Mouse (Mus musculus): Measurements from ENCODE around the gene Ralgapa1. TPM values are rescaled to one million over a fixed set of nuclear protein-coding genes. Genes with fewer than 3 reads are reported as not detected.
"Not testable (repeated sequence)": the region's sequence is repeated elsewhere in the genome, so short reads cannot be mapped to it uniquely, and the experiment has no call there.

The Ralgapa1 gene
- polyA plus RNA-seq, 1 experiment: 6.6 TPM

DNA sequence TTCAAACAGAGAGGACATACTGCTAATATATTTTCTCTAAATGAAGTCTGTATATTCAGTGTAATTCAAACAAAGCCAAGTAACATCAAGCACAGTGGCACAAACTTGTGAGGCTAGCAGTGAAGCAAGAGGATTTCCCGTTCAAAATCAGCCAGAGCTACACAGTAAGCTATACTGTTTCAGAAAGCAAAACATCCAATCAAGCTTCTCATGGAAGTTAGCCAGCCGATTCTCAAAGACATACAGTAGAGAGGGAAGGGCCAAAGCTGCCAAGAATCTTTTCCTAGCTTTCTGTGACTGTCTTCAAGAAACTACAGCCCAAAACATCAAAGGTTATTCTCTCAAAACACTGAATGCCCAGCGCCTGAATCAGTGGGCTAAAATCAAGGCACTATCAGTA lies 15.9 kb downstream of the Ralgapa1 start:
- TF ChIP-seq GATA1 (IDR thresholded peaks at IDR 0.05; ENCODE audit: borderline replicate concordance, low read length) (no peak), FLI1 (IDR thresholded peaks at IDR 0.05; ENCODE audit: low read length) (no peak)
- H3K9me3 ChIP-seq: no peaks in the 10 kb centered on the region
- no peak overlapping the region for H3K4me3 ChIP-seq (replicated peaks)
- no peaks in the 10 kb centered on the region for H3K36me3 ChIP-seq (replicated peaks; ENCODE audit: low read length)
- no peaks in the 10 kb centered on the region for H3K27me3 ChIP-seq (replicated peaks)
- H3K4me1 ChIP-seq: peaks cover 17% of the 10 kb centered on the region

DNA sequence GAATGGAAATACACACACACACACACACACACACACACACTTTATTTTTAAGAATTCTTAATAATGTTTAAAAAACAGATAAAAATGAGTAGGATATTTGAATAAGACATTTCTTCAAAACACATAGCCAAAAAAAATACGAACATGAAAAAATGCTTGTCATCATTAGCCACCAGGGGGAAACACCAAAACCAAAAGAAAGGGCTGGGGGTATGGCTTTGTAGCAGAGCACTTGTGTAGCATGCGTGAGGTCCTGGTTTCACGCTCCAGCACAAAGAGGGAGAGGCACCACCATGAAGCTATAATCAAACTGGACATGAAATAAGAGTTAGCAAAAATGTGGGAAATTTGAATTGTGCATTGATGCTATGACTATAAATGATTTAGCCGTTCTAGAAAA lies 19.8 kb downstream of the Ralgapa1 start:
- no peaks in the 10 kb centered on the region for H3K27me3 ChIP-seq (replicated peaks)
- no peaks in the 10 kb centered on the region for H3K9me3 ChIP-seq
- no peak overlapping the region for H3K4me3 ChIP-seq (replicated peaks)
- TF ChIP-seq FLI1 (IDR thresholded peaks at IDR 0.05; ENCODE audit: low read length): no peak
- TF ChIP-seq GATA1 (IDR thresholded peaks at IDR 0.05; ENCODE audit: borderline replicate concordance, low read length): no peak
- H3K36me3 ChIP-seq (replicated peaks; ENCODE audit: low read length): peaks cover 10% of the 10 kb centered on the region
- peaks cover 35% of the 10 kb centered on the region for H3K4me1 ChIP-seq

DNA sequence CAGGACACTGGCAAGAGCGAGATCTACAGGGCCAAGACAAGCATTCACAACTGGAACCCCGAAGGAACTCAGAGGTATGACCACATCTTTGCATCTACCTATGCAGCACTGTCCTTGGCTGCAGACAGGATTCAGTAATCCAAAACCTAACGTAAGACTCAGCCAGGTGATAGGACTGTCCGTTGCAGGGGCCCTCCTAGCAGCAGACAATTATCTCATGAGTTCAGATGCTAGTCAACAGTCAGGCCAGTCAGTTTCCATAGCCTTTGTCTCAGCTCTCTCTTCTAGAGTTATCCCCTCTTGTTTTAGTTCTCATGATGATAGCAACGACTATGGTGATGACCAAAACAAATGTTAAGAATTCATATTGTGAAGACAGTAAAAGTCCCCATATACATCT lies 20.8 kb downstream of the Ralgapa1 start:
- Histone ChIP-seq H3K27me3 (replicated peaks) (no peaks in the 10 kb centered on the region), H3K36me3 (replicated peaks; ENCODE audit: low read length) (peaks cover 10% of the 10 kb centered on the region), H3K4me1 (peaks cover 33% of the 10 kb centered on the region), H3K9me3 (no peaks in the 10 kb centered on the region), H3K4me3 (replicated peaks) (no peak overlapping the region)
- TF ChIP-seq FLI1 (IDR thresholded peaks at IDR 0.05; ENCODE audit: low read length): no peak
- TF ChIP-seq GATA1 (IDR thresholded peaks at IDR 0.05; ENCODE audit: borderline replicate concordance, low read length): no peak

- H3K36me3 ChIP-seq (replicated peaks; ENCODE audit: low read length): peaks cover 16% of the 10 kb centered on the region
- no peaks in the 10 kb centered on the region for H3K9me3 ChIP-seq
- H3K27me3 ChIP-seq (replicated peaks): no peaks in the 10 kb centered on the region
- H3K4me3 ChIP-seq (replicated peaks): no peak overlapping the region
- peaks cover 33% of the 10 kb centered on the region for H3K4me1 ChIP-seq
- TF ChIP-seq FLI1 (IDR thresholded peaks at IDR 0.05; ENCODE audit: low read length) (no peak), GATA1 (IDR thresholded peaks at IDR 0.05; ENCODE audit: borderline replicate concordance, low read length) (no peak)
Observed at GRCm38 (mm10) chr12:55798745-55799144, 22.2 kb downstream of the Ralgapa1 start.

DNA sequence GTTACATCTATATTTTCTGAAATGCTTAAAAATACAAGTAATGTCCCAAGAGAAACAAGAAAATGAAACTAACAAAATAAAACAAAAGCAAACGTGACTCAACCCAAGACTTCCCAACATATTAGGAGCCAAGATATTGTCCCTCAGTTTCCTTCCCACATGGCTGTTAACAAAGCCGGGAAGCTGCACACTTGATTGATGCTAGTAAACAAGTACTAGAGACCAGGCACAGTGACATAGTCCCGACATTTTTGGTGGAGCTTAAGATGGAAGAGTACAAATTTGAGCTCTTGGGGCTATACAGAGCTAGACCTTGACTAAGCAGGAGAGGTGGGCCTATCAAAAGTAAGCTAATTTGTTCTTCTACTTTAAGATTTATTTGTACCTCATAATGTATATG lies 23.9 kb downstream of the Ralgapa1 start:
- Histone ChIP-seq H3K36me3 (replicated peaks; ENCODE audit: low read length) (peaks cover 22% of the 10 kb centered on the region), H3K4me3 (replicated peaks) (no peak overlapping the region), H3K4me1 (peaks cover 33% of the 10 kb centered on the region), H3K9me3 (no peaks in the 10 kb centered on the region), H3K27me3 (replicated peaks) (no peaks in the 10 kb centered on the region)
- TF ChIP-seq FLI1 (IDR thresholded peaks at IDR 0.05; ENCODE audit: low read length): no peak
- TF ChIP-seq GATA1 (IDR thresholded peaks at IDR 0.05; ENCODE audit: borderline replicate concordance, low read length): no peak

DNA sequence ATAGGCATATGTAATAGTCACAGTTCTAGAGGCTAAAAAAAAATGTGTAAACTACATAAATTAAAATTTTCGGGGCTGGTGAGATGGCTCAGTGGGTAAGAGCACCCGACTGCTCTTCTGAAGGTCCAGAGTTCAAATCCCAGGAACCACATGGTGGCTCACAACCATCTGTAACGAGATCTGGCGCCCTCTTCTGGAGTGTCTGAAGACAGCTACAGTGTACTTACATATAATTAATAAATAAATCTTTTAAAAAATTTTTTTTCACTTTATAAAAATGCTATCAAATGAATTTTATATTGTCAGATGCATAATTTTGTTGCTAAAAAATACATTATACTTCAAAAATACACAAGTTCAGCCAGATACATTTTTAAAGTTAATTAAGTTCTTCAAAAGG lies 26.5 kb downstream of the Ralgapa1 start:
- Histone ChIP-seq H3K4me1 (peaks cover 19% of the 10 kb centered on the region), H3K36me3 (replicated peaks; ENCODE audit: low read length) (peaks cover 27% of the 10 kb centered on the region)
- H3K4me3 ChIP-seq (replicated peaks); H3K9me3 ChIP-seq; H3K27me3 ChIP-seq (replicated peaks): not testable (repeated sequence)

- peaks cover 13% of the 10 kb centered on the region for H3K4me1 ChIP-seq
- H3K4me3 ChIP-seq (replicated peaks): no peak overlapping the region
- H3K9me3 ChIP-seq: no peaks in the 10 kb centered on the region
- TF ChIP-seq FLI1 (IDR thresholded peaks at IDR 0.05; ENCODE audit: low read length) (no peak), GATA1 (IDR thresholded peaks at IDR 0.05; ENCODE audit: borderline replicate concordance, low read length) (no peak)
- peaks cover 63% of the 10 kb centered on the region for H3K36me3 ChIP-seq (replicated peaks; ENCODE audit: low read length)
- H3K27me3 ChIP-seq (replicated peaks): no peaks in the 10 kb centered on the region
Observed at GRCm38 (mm10) chr12:55785252-55785651, 35.7 kb downstream of the Ralgapa1 start.

GRCm38 (mm10) chr12:55782662-55783061 lies 38.3 kb downstream of the Ralgapa1 start:
- H3K9me3 ChIP-seq: no peaks in the 10 kb centered on the region
- H3K4me3 ChIP-seq (replicated peaks): no peak overlapping the region
- peaks cover 54% of the 10 kb centered on the region for H3K36me3 ChIP-seq (replicated peaks; ENCODE audit: low read length)
- H3K4me1 ChIP-seq: peaks cover 21% of the 10 kb centered on the region
- no peaks in the 10 kb centered on the region for H3K27me3 ChIP-seq (replicated peaks)
- no peak for TF ChIP-seq GATA1 (IDR thresholded peaks at IDR 0.05; ENCODE audit: borderline replicate concordance, low read length)
- no peak for TF ChIP-seq FLI1 (IDR thresholded peaks at IDR 0.05; ENCODE audit: low read length)

- H3K4me3 ChIP-seq (replicated peaks): no peak overlapping the region
- peaks cover 47% of the 10 kb centered on the region for H3K36me3 ChIP-seq (replicated peaks; ENCODE audit: low read length)
- peaks cover 30% of the 10 kb centered on the region for H3K4me1 ChIP-seq
- no peak for TF ChIP-seq FLI1 (IDR thresholded peaks at IDR 0.05; ENCODE audit: low read length)
- no peak for TF ChIP-seq GATA1 (IDR thresholded peaks at IDR 0.05; ENCODE audit: borderline replicate concordance, low read length)
- H3K9me3 ChIP-seq: no peaks in the 10 kb centered on the region
- H3K27me3 ChIP-seq (replicated peaks): no peaks in the 10 kb centered on the region
Observed at GRCm38 (mm10) chr12:55778301-55778700, 42.7 kb downstream of the Ralgapa1 start.

DNA sequence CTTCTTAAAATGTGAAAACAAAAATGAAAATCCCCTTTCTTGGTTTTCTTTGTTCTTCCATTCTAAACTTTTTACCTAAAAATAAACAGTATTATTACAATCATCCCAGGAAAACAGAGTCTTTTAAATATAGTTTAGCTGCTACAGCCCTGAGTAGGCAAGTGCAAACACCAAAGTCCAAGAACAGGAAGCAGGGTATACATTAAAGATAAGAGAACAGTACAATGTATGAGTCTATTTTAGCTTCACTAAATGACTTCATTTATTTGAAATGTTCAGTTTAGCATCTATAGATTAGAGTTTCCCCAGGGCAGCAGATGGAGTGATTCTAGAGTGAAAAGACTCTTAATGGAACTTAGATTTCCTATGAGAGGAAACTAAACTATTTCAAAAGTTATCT lies 43.6 kb downstream of the Ralgapa1 start:
- TF ChIP-seq FLI1 (IDR thresholded peaks at IDR 0.05; ENCODE audit: low read length) (no peak), GATA1 (IDR thresholded peaks at IDR 0.05; ENCODE audit: borderline replicate concordance, low read length) (no peak)
- Histone ChIP-seq H3K36me3 (replicated peaks; ENCODE audit: low read length) (peaks cover 45% of the 10 kb centered on the region), H3K27me3 (replicated peaks) (no peaks in the 10 kb centered on the region), H3K9me3 (no peaks in the 10 kb centered on the region), H3K4me1 (peaks cover 30% of the 10 kb centered on the region), H3K4me3 (replicated peaks) (no peak overlapping the region)

DNA sequence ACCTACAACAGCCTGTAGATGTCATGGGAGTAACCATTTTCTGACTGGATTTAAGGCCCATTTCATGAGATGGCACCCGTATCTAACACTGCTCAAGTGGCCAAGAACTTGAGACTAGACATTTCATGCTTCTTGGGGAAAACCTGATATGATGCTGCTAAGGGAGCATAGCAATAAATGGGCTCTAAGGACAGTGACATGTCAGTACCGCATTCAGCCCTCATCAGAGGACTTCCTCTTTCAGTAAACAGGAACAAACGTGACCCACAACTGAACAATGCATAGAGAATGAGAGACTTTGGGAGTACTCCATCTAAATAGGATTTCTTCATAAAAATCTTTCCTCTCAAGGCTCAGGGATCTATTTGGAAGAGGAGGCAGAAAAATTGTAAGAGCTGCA lies 46.7 kb downstream of the Ralgapa1 start:
- Histone ChIP-seq H3K9me3 (no peaks in the 10 kb centered on the region), H3K27me3 (replicated peaks) (no peaks in the 10 kb centered on the region), H3K4me3 (replicated peaks) (no peak overlapping the region), H3K4me1 (peaks cover 30% of the 10 kb centered on the region), H3K36me3 (replicated peaks; ENCODE audit: low read length) (peaks cover 53% of the 10 kb centered on the region)
- TF ChIP-seq GATA1 (IDR thresholded peaks at IDR 0.05; ENCODE audit: borderline replicate concordance, low read length) (no peak), FLI1 (IDR thresholded peaks at IDR 0.05; ENCODE audit: low read length) (no peak)

All from megakaryocyte, embryonic 14.5 days (primary cell).